Mouse (Mus musculus) embryonic facial prominence, embryonic 13.5 days (tissue): ENCODE results near the gene Bmp5. TPM values are rescaled to one million over a fixed set of nuclear protein-coding genes. Genes with fewer than 3 reads are reported as not detected.

Experiments used
- ATAC-seq: fragments of 200-750 bp; cut with Nextera tagmentation; 2 replicates; pipeline ENCODE4 v1.8.0; 2017; ENCODE audit warnings: low read depth; ENCODE audit not compliant: insufficient number of reproducible peaks, insufficient read depth, low FRiP score, low TSS enrichment
- H3K27ac ChIP-seq: fragments of 300-500 bp; sonication (generic); 2 replicates; pipeline ENCODE4 v1.5.1; 2015; ENCODE audit warnings: moderate library complexity, mild to moderate bottlenecking, inconsistent platforms
- H3K27me3 ChIP-seq: fragments of 300-500 bp; sonication (generic); 2 replicates; pipeline ENCODE4 v1.6.1; 2015; ENCODE audit warnings: mild to moderate bottlenecking, inconsistent platforms
- H3K36me3 ChIP-seq: fragments of 300-500 bp; sonication (generic); 2 replicates; pipeline ENCODE4 v1.6.1; 2015; ENCODE audit warnings: mild to moderate bottlenecking, inconsistent platforms
- H3K4me1 ChIP-seq: fragments of 300-500 bp; sonication (generic); 2 replicates; pipeline ENCODE4 v1.6.1; 2015; ENCODE audit warnings: inconsistent platforms
- H3K4me2 ChIP-seq: fragments of 300-500 bp; sonication (generic); 2 replicates; pipeline ENCODE4 v1.6.1; 2015; ENCODE audit warnings: moderate library complexity, mild to moderate bottlenecking, inconsistent platforms
- H3K4me3 ChIP-seq: fragments of 300-500 bp; sonication (generic); 2 replicates; pipeline ENCODE4 v1.5.1; 2015; ENCODE audit warnings: mild to moderate bottlenecking, inconsistent platforms
- H3K9ac ChIP-seq: fragments of 300-500 bp; sonication (generic); 2 replicates; pipeline ENCODE4 v1.6.1; 2015; ENCODE audit warnings: mild to moderate bottlenecking, inconsistent platforms
- H3K9me3 ChIP-seq: fragments of 300-500 bp; sonication (generic); 2 replicates; pipeline ENCODE4 v1.6.1; 2016; ENCODE audit warnings: inconsistent platforms
- WGBS: fragments of 180-500 bp; shearing (Covaris S2); methylation state at CpG from one replicate; pipeline ENCODE4 v1.1.7; 2015; ENCODE audit warnings: mixed read lengths; 5-methylcytosine and 5-hydroxymethylcytosine counted together
- polyA plus RNA-seq: library from polyadenylated mRNA; unstranded; fragments of >200 nt; fragmentation: Nextera tagmentation; extraction: Ambion mirVana; gene quantifications from 2 replicates; pipeline ENCODE4 v1.2.1, GENCODE M21; 2015

Bmp5 gene
- polyA plus RNA-seq, result 9.0 and 13.1 TPM in 2 replicates

DNA sequence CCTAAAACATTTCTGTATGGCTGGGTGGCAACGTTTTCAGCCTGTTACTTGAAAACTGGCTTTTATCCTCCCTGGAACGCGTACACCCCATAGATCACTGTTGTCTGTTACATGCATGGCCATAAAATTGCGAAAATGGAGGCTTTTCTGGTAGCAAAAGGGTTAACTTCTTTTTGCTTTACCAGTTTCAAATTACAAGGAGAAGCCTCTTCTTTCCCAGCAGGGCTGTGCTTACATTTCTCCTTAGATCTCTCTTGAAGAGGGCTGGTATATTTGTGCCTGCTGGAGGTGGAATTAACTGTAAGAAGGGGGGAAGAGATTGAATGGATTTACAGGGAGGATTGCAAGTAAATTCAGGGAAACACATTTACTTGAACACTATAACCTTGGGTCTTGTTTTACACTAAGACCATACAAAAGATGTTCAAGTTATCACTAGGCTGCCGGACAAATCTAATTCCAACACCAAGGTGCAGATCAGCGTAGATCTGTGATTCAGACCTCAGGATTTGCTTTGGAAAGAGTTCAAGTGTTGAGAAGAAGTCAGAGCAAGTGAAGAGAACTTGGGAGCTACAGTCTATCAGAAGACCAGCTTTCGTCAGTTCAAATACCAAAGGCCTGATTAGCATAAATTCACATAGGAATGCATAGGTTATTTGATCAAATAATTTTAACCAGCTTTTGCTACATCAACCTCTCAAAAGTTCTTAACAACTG lies at the start of gene Bmp5:
Gene Bmp5 (plus strand): TSS at position 236 of the 717 bp plus-strand sequence.
- ATAC-seq, result no peak
- H3K27ac ChIP-seq, result peak within 1 kb of the TSS; percentile 57
- peak within 1 kb of the TSS; percentile 57 for H3K4me2 ChIP-seq
- WGBS, result 6% methylated on average over 7 of the region's 7 CpGs
- no peaks in the 10 kb centered on the region for H3K9me3 ChIP-seq
- peaks cover 11% of the 10 kb centered on the region for H3K4me1 ChIP-seq
- H3K36me3 ChIP-seq, result no peaks in the 10 kb centered on the region
- H3K9ac ChIP-seq, result peak within 1 kb of the TSS; percentile 66
- H3K27me3 ChIP-seq, result no peaks in the 10 kb centered on the region
- peak within 1 kb of the TSS; percentile 43 for H3K4me3 ChIP-seq

DNA sequence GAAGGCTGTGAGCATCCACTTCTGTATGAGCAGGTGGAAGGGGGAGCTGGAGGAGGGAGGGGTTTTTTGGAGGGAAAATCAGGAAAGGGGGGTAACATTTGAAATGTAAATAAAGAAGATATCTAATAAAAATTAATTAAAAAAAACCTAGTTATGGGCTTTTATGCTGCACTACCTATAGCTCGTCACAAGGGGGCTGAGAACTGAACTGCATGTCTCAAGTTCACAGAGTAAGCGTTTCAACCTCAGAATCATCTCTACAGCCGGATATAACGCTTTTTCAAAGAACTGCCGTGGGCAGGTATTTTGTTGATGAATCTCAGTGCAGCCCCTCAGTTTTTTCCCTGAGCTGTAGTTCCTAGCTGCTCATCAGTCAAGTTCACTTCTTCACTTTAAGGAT lies 15.1 kb upstream of the Bmp5 start:
- H3K4me1 ChIP-seq, result 0 out of 2 replicates have a peak, but pooled peaks cover 2% of the 10 kb centered on the region
- H3K4me2 ChIP-seq, result peak overlapping the region; percentile 32
- no peaks in the 10 kb centered on the region for H3K36me3 ChIP-seq
- no peaks in the 10 kb centered on the region for H3K27me3 ChIP-seq
- no peaks in the 10 kb centered on the region for H3K9me3 ChIP-seq
- H3K4me3 ChIP-seq, result no peak overlapping the region
- ATAC-seq, result no peak
- no peak overlapping the region for H3K9ac ChIP-seq
- no peak overlapping the region for H3K27ac ChIP-seq
- WGBS, result 18% methylated on average over 5 of the region's 5 CpGs

GRCm38 (mm10) chr9:75761567-75761966 lies 13.6 kb upstream of the Bmp5 start:
- 89% methylated on average over 2 of the region's 2 CpGs for WGBS
- no peak overlapping the region for H3K9ac ChIP-seq
- ATAC-seq, result no peak

GRCm38 (mm10) chr9:75762487-75762886 lies 12.7 kb upstream of the Bmp5 start:
- no peak for ATAC-seq
- no peak overlapping the region for H3K4me3 ChIP-seq
- no peak overlapping the region for H3K4me2 ChIP-seq
- no peak overlapping the region for H3K9ac ChIP-seq
- no peaks in the 10 kb centered on the region for H3K27me3 ChIP-seq
- H3K36me3 ChIP-seq, result no peaks in the 10 kb centered on the region
- 27% methylated on average over 5 of the region's 5 CpGs for WGBS
- H3K9me3 ChIP-seq, result no peaks in the 10 kb centered on the region
- H3K4me1 ChIP-seq, result 0 out of 2 replicates have a peak, but pooled peaks cover 2% of the 10 kb centered on the region
- no peak overlapping the region for H3K27ac ChIP-seq

More at GRCm38 (mm10) chr9:75761567-75761966, 13.6 kb upstream of the Bmp5 start:
- no peaks in the 10 kb centered on the region for H3K9me3 ChIP-seq
- H3K36me3 ChIP-seq, result no peaks in the 10 kb centered on the region
- no peak overlapping the region for H3K27ac ChIP-seq
- no peaks in the 10 kb centered on the region for H3K27me3 ChIP-seq
- H3K4me2 ChIP-seq, result no peak overlapping the region
- H3K4me1 ChIP-seq, result 0 out of 2 replicates have a peak, but pooled peaks cover 2% of the 10 kb centered on the region
- no peak overlapping the region for H3K4me3 ChIP-seq

GRCm38 (mm10) chr9:75764792-75765191 lies 10.4 kb upstream of the Bmp5 start:
- H3K9ac ChIP-seq, result no peak overlapping the region
- no peak overlapping the region for H3K27ac ChIP-seq
- WGBS, result 82% methylated on average over 7 of the region's 7 CpGs
- H3K27me3 ChIP-seq, result no peaks in the 10 kb centered on the region
- 0 out of 2 replicates have a peak, but pooled peaks cover 2% of the 10 kb centered on the region for H3K4me1 ChIP-seq
- no peak overlapping the region for H3K4me3 ChIP-seq
- H3K4me2 ChIP-seq, result no peak overlapping the region
- ATAC-seq, result no peak
- H3K36me3 ChIP-seq, result no peaks in the 10 kb centered on the region
- no peaks in the 10 kb centered on the region for H3K9me3 ChIP-seq

DNA sequence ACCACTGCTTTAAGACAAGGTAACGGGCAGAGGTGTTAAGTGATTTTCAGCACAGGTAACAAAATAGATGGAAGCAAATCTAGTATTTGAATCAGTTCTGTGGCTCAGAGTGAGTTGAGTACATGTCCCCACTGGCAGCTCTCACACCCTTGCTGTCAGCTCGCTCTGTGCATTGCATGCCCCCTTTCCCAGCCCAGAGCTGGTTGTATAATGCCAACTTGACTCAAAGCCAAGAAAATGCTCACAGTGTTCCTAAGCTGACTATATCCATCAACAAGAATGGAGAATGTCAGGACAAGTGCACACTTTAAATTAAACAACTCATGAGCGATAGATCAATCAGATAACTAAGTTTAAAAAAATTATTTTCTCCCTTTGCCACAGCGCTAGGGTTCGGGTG lies 8.6 kb upstream of the Bmp5 start:
- Histone ChIP-seq H3K36me3 (no peaks in the 10 kb centered on the region), H3K9me3 (no peaks in the 10 kb centered on the region), H3K4me2 (no peak overlapping the region), H3K4me3 (no peak overlapping the region), H3K4me1 (no peaks in the 10 kb centered on the region), H3K9ac (no peak overlapping the region), H3K27ac (no peak overlapping the region), H3K27me3 (no peaks in the 10 kb centered on the region)
- WGBS, result 77% methylated on average over 5 of the region's 5 CpGs
- no peak for ATAC-seq

GRCm38 (mm10) chr9:75769042-75769441 lies 6.1 kb upstream of the Bmp5 start:
- Histone ChIP-seq H3K27ac (no peak overlapping the region), H3K9ac (no peak overlapping the region), H3K4me1 (no peaks in the 10 kb centered on the region), H3K4me2 (no peak overlapping the region), H3K36me3 (no peaks in the 10 kb centered on the region), H3K9me3 (no peaks in the 10 kb centered on the region), H3K4me3 (no peak overlapping the region), H3K27me3 (no peaks in the 10 kb centered on the region)
- WGBS, result 66% methylated on average over 3 of the region's 3 CpGs
- ATAC-seq, result no peak

GRCm38 (mm10) chr9:75776153-75776552 lies 989 bp downstream of the Bmp5 start:
- H3K36me3 ChIP-seq, result no peaks in the 10 kb centered on the region
- H3K9ac ChIP-seq, result peak overlapping the region; percentile 66
- 21% methylated on average over 7 of the region's 7 CpGs for WGBS
- H3K4me1 ChIP-seq, result peaks cover 16% of the 10 kb centered on the region
- peak overlapping the region; percentile 43 for H3K4me3 ChIP-seq
- H3K27ac ChIP-seq, result peak overlapping the region; percentile 33; the same call in 1 of the 2 replicates
- no peaks in the 10 kb centered on the region for H3K27me3 ChIP-seq
- no peaks in the 10 kb centered on the region for H3K9me3 ChIP-seq
- H3K4me2 ChIP-seq, result peak overlapping the region; percentile 57
- ATAC-seq, result no peak

DNA sequence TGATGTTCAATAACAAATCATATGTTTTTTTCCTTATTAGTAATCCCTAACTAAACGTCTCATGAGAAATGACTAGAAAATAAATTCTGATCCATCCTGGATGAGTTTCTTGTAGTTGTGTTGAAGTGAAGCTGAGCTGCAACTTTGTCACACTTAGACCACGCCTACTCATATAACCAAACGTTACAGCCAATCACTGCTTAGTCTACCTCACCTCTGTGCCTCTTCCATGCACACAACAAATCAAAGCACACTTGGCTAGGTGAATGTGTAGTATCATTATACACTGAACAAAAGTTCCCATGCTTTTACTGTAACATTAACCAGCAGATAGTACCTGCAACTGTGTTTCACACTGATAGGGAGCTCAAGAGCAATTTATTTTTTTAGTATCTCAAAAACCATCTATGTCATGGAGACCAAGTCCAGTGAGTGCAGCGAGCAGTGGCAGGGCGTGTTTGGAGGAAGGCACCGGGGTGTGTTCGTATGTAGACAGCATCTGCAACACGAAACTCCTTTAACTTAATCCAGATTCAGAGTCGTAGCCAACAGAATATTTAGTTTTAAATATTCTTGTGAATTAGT lies 3.7 kb downstream of the Bmp5 start:
- Histone ChIP-seq H3K4me2 (peak overlapping the region; percentile 49), H3K4me1 (peaks cover 25% of the 10 kb centered on the region), H3K4me3 (peak overlapping the region; percentile 32), H3K27ac (no peak overlapping the region), H3K27me3 (no peaks in the 10 kb centered on the region), H3K9ac (no peak overlapping the region), H3K9me3 (no peaks in the 10 kb centered on the region), H3K36me3 (no peaks in the 10 kb centered on the region)
- no peak for ATAC-seq
- 23% methylated on average over 9 of the region's 9 CpGs for WGBS

DNA sequence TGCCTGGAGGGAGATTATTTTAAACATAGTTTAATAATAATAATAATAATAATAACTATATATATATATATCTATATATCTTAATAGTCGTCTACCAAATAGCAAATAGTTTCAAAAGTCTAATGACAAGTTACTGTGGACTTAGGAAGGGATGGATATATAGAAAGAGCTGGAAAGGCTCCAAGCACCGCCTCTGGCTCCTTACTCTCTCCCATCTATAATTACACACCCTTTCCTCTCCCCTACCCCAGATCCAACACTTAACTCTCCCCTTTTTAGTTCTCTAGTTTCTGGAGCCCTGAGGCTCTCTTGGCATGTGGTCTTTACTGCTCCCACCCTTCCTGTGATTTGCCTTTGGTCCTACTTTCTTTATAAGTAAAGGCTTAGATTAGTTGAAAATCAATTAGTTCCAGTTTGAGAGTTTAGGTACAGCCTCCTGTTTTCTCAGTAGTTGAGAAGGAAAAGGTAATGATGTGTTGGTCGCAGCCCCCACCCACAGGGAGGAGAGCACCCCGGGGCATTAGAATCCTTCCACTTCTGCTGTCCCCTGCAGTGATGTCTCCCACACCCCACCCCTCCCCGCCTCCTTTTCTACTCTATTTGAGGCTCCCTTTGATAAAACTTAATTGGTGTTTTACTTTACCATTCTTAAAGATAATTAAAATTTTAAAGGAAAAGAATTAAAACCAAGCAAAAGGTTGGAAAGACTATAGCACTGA lies 5.6 kb downstream of the Bmp5 start:
- ATAC-seq, result 0 out of 2 replicates have a peak, but pooled peaks have one; percentile 6
- Histone ChIP-seq H3K36me3 (no peaks in the 10 kb centered on the region), H3K9me3 (no peaks in the 10 kb centered on the region), H3K4me3 (peak overlapping the region; percentile 12), H3K4me2 (peak overlapping the region; percentile 48), H3K27me3 (no peaks in the 10 kb centered on the region), H3K4me1 (peaks cover 24% of the 10 kb centered on the region), H3K27ac (no peak overlapping the region), H3K9ac (no peak overlapping the region)
- 12% methylated on average over 5 of the region's 5 CpGs for WGBS

DNA sequence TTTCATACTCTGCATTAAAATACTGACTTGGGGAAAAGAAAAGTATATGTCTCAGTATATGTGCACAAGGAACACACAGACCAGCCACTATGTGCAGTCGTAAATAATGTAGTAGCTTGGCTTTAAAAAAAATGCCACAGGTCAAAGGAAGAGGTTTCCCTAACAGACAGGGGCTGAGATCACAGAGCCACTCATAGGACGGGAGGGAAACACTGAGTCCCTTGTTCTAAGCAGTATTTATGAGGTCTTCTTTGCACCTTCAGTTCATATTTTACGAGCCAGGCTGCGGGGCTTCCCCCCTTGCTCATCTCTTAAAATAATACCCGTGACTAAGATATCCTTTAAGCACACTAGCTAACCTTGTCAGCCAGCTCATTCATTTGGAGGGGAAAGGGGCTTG lies 6.4 kb downstream of the Bmp5 start:
- ATAC-seq, result no peak
- H3K4me1 ChIP-seq, result peaks cover 20% of the 10 kb centered on the region
- no peaks in the 10 kb centered on the region for H3K9me3 ChIP-seq
- H3K36me3 ChIP-seq, result no peaks in the 10 kb centered on the region
- peak overlapping the region; percentile 2; the same call in 1 of the 2 replicates for H3K4me3 ChIP-seq
- H3K9ac ChIP-seq, result no peak overlapping the region
- 15% methylated on average over 5 of the region's 5 CpGs for WGBS
- peak overlapping the region; percentile 48 for H3K4me2 ChIP-seq
- H3K27ac ChIP-seq, result no peak overlapping the region; the same call in 1 of the 2 replicates
- no peaks in the 10 kb centered on the region for H3K27me3 ChIP-seq
